Mouse (Mus musculus) central nervous system, embryonic 14 days (tissue): ENCODE data around the gene Setd7. TPM values are rescaled to one million over a fixed set of nuclear protein-coding genes. Genes with fewer than 3 reads are reported as not detected.

Source experiments
- polyA plus RNA-seq: library from polyadenylated mRNA; depleted of rRNA; stranded (reverse); fragments of >200 nt; gene quantifications from 2 replicates; pipeline ENCODE4 v1.2.3, GENCODE M21; 2012; rRNA removed

The Setd7 gene
- polyA plus RNA-seq: 16.5 and 17.5 TPM in 2 replicates

GRCm38 (mm10) chr3:51560511-51561108, at the start of gene Setd7:
Gene Setd7, minus strand, starts transcription at chr3:51560879.

GRCm38 (mm10) chr3:51483741-51484359, 76.8 kb downstream of the Setd7 start, which contains the start of gene Rab33b:
Gene Rab33b, plus strand, starts transcription at chr3:51483920.

Other genes with a start within 250 kb of the Setd7 start
- gene Elf2, start 220.2 kb downstream of the Setd7 start, polyA plus RNA-seq: 58.4 and 61.3 TPM in 2 replicates
- gene Mgarp, start 164.1 kb downstream of the Setd7 start, polyA plus RNA-seq: 1.4 and 2.2 TPM in 2 replicates
- gene Ndufc1, start 151.9 kb downstream of the Setd7 start, polyA plus RNA-seq: 319 and 335 TPM in 2 replicates
- 28.1 and 29.7 TPM in 2 replicates for gene Naa15, start 145.7 kb downstream of the Setd7 start, polyA plus RNA-seq
- 13.2 and 15.6 TPM in 2 replicates for gene Rab33b, start 77.0 kb downstream of the Setd7 start, polyA plus RNA-seq
- 0.21 TPM in 1 of 2 replicates, not detected in the other for gene Mgst2, start 99.5 kb upstream of the Setd7 start, polyA plus RNA-seq